ENCODE assay signal across 27 mouse cellular contexts in the genomic region with DNA sequence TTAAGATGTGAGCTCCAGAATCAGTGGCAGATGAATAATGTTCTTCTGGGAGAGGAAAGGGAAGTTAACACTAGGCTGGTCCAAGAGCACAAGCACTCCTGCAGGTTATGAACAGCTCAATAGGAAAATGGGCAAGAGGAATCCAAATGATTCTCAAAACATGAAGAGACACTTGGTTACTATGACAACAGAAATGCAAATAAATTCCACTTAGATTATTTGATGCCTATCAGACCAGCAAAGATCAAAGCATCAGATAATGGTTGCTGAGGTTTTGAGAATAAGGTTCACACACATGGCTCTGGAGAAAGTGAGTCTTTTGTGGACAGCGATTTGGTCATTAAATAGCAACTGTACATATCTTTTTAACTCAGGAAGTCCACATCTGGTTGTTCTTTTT. TPM values are rescaled to one million over a fixed set of nuclear protein-coding genes. Genes with fewer than 3 reads are reported as not detected.
"Had no signal": no experiment of that assay in that cellular context is flagged by ENCODE, and none has a peak within 500 bp of the region (broad histone marks: within the 10 kb centered on the region; RNA-seq: fewer than 3 reads in every experiment).

No protein-coding gene starts in this region.

- H3K4me2 ChIP-seq: lung, embryonic 14.5 days; midbrain, embryonic 11.5 days had no signal

- DNase-seq: kidney, adult 18-20 months; kidney, postnatal 25 days; layer of hippocampus, adult 9-11 months; lung, embryonic 14.5 days; lung, postnatal 4 days; midbrain, embryonic 14.5 days; thymus, adult 18-20 months; thymus, postnatal 36 days had no signal

- H3K27ac ChIP-seq: kidney, postnatal 0 days; layer of hippocampus, adult 2 months had no signal

- H3K4me3 ChIP-seq: layer of hippocampus, adult 2 months; myocyte had no signal

- ATAC-seq: intestine, embryonic 16.5 days; lung, postnatal 0 days had no signal

- H3K9ac ChIP-seq: lung, embryonic 14.5 days had no signal

RNA-seq across cellular contexts. Expression of a gene that starts 12.0 kb away (rescaled TPM):
- polyA plus RNA-seq: limb, embryonic 11.5 days; midbrain, embryonic 11.5 days; midbrain, embryonic 14.5 days; neural tube, embryonic 11.5 days; neural tube, embryonic 14.5 days had no signal

RNA-seq across cellular contexts. Expression of a gene that starts 19.0 kb away (rescaled TPM):
- total RNA-seq: layer of hippocampus, adult 2 months; layer of hippocampus, postnatal 25 days; left cerebral cortex, adult 18-20 months; left cerebral cortex, postnatal 25 days; liver, adult 2 months; megakaryocyte progenitor cell, adult 5-6 weeks; megakaryocyte-erythroid progenitor cell, adult 5-6 weeks had no signal
- polyA plus RNA-seq: intestine, embryonic 16.5 days; kidney, embryonic 14.5 days; kidney, postnatal 0 days; limb, embryonic 11.5 days; limb, embryonic 14.5 days; liver, adult 2 months; lung, embryonic 14.5 days; lung, postnatal 0 days; midbrain, embryonic 11.5 days; midbrain, embryonic 14.5 days; neural tube, embryonic 11.5 days; neural tube, embryonic 14.5 days; stomach, embryonic 16.5 days; urinary bladder, adult 2 months had no signal
